Mouse (Mus musculus) heart, embryonic 11.5 days (tissue): ENCODE measurements around the gene Gabra2. TPM values are rescaled to one million over a fixed set of nuclear protein-coding genes. Genes with fewer than 3 reads are reported as not detected.

Experiments used
- ATAC-seq: fragments of 200-750 bp; cut with Nextera tagmentation; replicated peaks from 2 replicates; pipeline ENCODE4 v1.8.0; 2017; ENCODE audit warnings: moderate library complexity; ENCODE audit not compliant: insufficient number of reproducible peaks, low FRiP score, low TSS enrichment
- H3K27ac ChIP-seq: fragments of 300-500 bp; sonication (generic); 2 replicates; pipeline ENCODE4 v1.5.1; 2014; ENCODE audit warnings: mild to moderate bottlenecking, low read depth, low read length
- H3K27me3 ChIP-seq: fragments of 300-500 bp; sonication (generic); 2 replicates; pipeline ENCODE4 v1.6.1; 2014; ENCODE audit warnings: mild to moderate bottlenecking, low read length, mixed read lengths; ENCODE audit not compliant: control insufficient read depth, insufficient read depth
- H3K36me3 ChIP-seq: fragments of 300-500 bp; sonication (generic); 2 replicates; pipeline ENCODE4 v1.6.1; 2014; ENCODE audit warnings: mild to moderate bottlenecking, low read length, moderate library complexity, mixed read lengths; ENCODE audit not compliant: control insufficient read depth, insufficient read depth
- H3K4me1 ChIP-seq: fragments of 300-500 bp; sonication (generic); 2 replicates; pipeline ENCODE4 v1.6.1; 2014; ENCODE audit warnings: low read length; ENCODE audit not compliant: control insufficient read depth, insufficient read depth
- H3K4me2 ChIP-seq: fragments of 300-500 bp; sonication (generic); 2 replicates; pipeline ENCODE4 v1.6.1; 2014; ENCODE audit warnings: mild to moderate bottlenecking, moderate library complexity
- H3K4me3 ChIP-seq: fragments of 300-500 bp; sonication (generic); 2 replicates; pipeline ENCODE4 v1.5.1; 2014; ENCODE audit warnings: low read depth, low read length
- H3K9ac ChIP-seq: fragments of 300-500 bp; sonication (generic); 2 replicates; pipeline ENCODE4 v1.6.1; 2014; ENCODE audit warnings: mild to moderate bottlenecking, low read depth, low read length, moderate library complexity
- H3K9me3 ChIP-seq: fragments of 300-500 bp; sonication (generic); replicated peaks from 2 replicates; pipeline ENCODE4 v1.6.1; 2016; ENCODE audit warnings: low read length; ENCODE audit not compliant: control insufficient read depth
- WGBS: fragments of 180-500 bp; shearing (Covaris S2); extraction: QIAGEN DNeasy Blood & Tissue Kit; methylation state at CpG from one replicate; pipeline ENCODE4 v1.1.7; 2014; ENCODE audit not compliant: insufficient replicate concordance; 5-methylcytosine and 5-hydroxymethylcytosine counted together
- polyA plus RNA-seq: library from polyadenylated mRNA; unstranded; fragments of >200 nt; fragmentation: Nextera tagmentation; extraction: Ambion mirVana; gene quantifications from 2 replicates; pipeline ENCODE4 v1.2.1, GENCODE M21; 2014

Gene Gabra2
- polyA plus RNA-seq, 1 experiment from 2014 or later = 0.30 TPM

- Histone ChIP-seq H3K27ac (no peak overlapping the region), H3K4me1 (no peaks in the 10 kb centered on the region), H3K27me3 (peaks cover 15% of the 10 kb centered on the region; the same call in 1 of the 2 replicates), H3K36me3 (no peaks in the 10 kb centered on the region), H3K4me2 (no peak overlapping the region), H3K4me3 (no peak overlapping the region), H3K9me3 (no peaks in the 10 kb centered on the region), H3K9ac (no peak overlapping the region)
- ATAC-seq = no peak
These were observed 3.2 kb downstream of the Gabra2 start for GRCm38 (mm10) chr5:71092475-71092874.

GRCm38 (mm10) chr5:71091926-71092325 is 3.7 kb downstream of the Gabra2 start:
- Histone ChIP-seq H3K4me2 (no peak overlapping the region), H3K9me3 (no peaks in the 10 kb centered on the region), H3K4me3 (no peak overlapping the region), H3K27me3 (peaks cover 13% of the 10 kb centered on the region; the same call in 1 of the 2 replicates), H3K9ac (no peak overlapping the region), H3K4me1 (no peaks in the 10 kb centered on the region), H3K36me3 (no peaks in the 10 kb centered on the region), H3K27ac (no peak overlapping the region)
- WGBS = 66% methylated on average over 2 of the region's 2 CpGs
- no peak for ATAC-seq

- Histone ChIP-seq H3K9ac (no peak overlapping the region), H3K9me3 (no peaks in the 10 kb centered on the region), H3K27ac (no peak overlapping the region), H3K36me3 (no peaks in the 10 kb centered on the region), H3K4me3 (no peak overlapping the region), H3K4me1 (no peaks in the 10 kb centered on the region), H3K27me3 (no peaks in the 10 kb centered on the region), H3K4me2 (no peak overlapping the region)
- ATAC-seq = no peak
- 78% methylated on average over 5 of the region's 5 CpGs for WGBS
These were observed 16.8 kb downstream of the Gabra2 start for GRCm38 (mm10) chr5:71078861-71079260.

GRCm38 (mm10) chr5:71061696-71062095 is 34.0 kb downstream of the Gabra2 start:
- Histone ChIP-seq H3K4me3 (no peak overlapping the region), H3K9me3 (no peaks in the 10 kb centered on the region), H3K4me1 (no peaks in the 10 kb centered on the region), H3K27me3 (no peaks in the 10 kb centered on the region), H3K27ac (no peak overlapping the region), H3K36me3 (no peaks in the 10 kb centered on the region), H3K9ac (no peak overlapping the region), H3K4me2 (no peak overlapping the region)
- no peak for ATAC-seq
- whole genome bisulfite sequencing = 60% methylated on average over 3 of the region's 3 CpGs

- no peak overlapping the region for H3K4me3 ChIP-seq
- WGBS = 75% methylated on average over 7 of the region's 7 CpGs
- H3K27me3 ChIP-seq = no peaks in the 10 kb centered on the region
These were observed 37.6 kb downstream of the Gabra2 start for GRCm38 (mm10) chr5:71058047-71058446.

GRCm38 (mm10) chr5:71037352-71037751 is 58.3 kb downstream of the Gabra2 start:
- no peaks in the 10 kb centered on the region for H3K4me1 ChIP-seq
- no peaks in the 10 kb centered on the region for H3K36me3 ChIP-seq
- H3K9ac ChIP-seq = no peak overlapping the region
- ATAC-seq = no peak
- H3K27me3 ChIP-seq = no peaks in the 10 kb centered on the region
- H3K27ac ChIP-seq = no peak overlapping the region
- no peaks in the 10 kb centered on the region for H3K9me3 ChIP-seq
- no peak overlapping the region for H3K4me3 ChIP-seq
- H3K4me2 ChIP-seq = no peak overlapping the region
- WGBS = 59% methylated on average over 3 of the region's 3 CpGs

More at GRCm38 (mm10) chr5:71058047-71058446, 37.6 kb downstream of the Gabra2 start:
- Histone ChIP-seq H3K9me3 (no peaks in the 10 kb centered on the region), H3K4me1 (no peaks in the 10 kb centered on the region), H3K36me3 (no peaks in the 10 kb centered on the region), H3K27ac (no peak overlapping the region), H3K4me2 (no peak overlapping the region), H3K9ac (no peak overlapping the region)
- ATAC-seq = no peak

- WGBS = 63% methylated on average over 4 of the region's 4 CpGs
- Histone ChIP-seq H3K27me3 (no peaks in the 10 kb centered on the region), H3K4me1 (no peaks in the 10 kb centered on the region), H3K4me2 (no peak overlapping the region), H3K27ac (no peak overlapping the region), H3K4me3 (no peak overlapping the region), H3K36me3 (no peaks in the 10 kb centered on the region), H3K9me3 (no peaks in the 10 kb centered on the region), H3K9ac (no peak overlapping the region)
- no peak for ATAC-seq
These were observed 69.7 kb downstream of the Gabra2 start for GRCm38 (mm10) chr5:71025956-71026355.

GRCm38 (mm10) chr5:71011751-71012150 is 83.9 kb downstream of the Gabra2 start:
- Histone ChIP-seq H3K9me3 (no peaks in the 10 kb centered on the region), H3K36me3 (no peaks in the 10 kb centered on the region), H3K9ac (no peak overlapping the region), H3K27ac (no peak overlapping the region), H3K4me3 (no peak overlapping the region), H3K27me3 (no peaks in the 10 kb centered on the region), H3K4me2 (no peak overlapping the region), H3K4me1 (no peaks in the 10 kb centered on the region)
- 71% methylated on average over 2 of the region's 2 CpGs for WGBS
- ATAC-seq = no peak

GRCm38 (mm10) chr5:71011271-71011670 is 84.4 kb downstream of the Gabra2 start:
- no peaks in the 10 kb centered on the region for H3K36me3 ChIP-seq
- 68% methylated on average over 2 of the region's 2 CpGs for WGBS
- H3K27ac ChIP-seq = no peak overlapping the region
- H3K4me3 ChIP-seq = no peak overlapping the region
- no peak overlapping the region for H3K9ac ChIP-seq
- H3K4me1 ChIP-seq = no peaks in the 10 kb centered on the region
- no peaks in the 10 kb centered on the region for H3K9me3 ChIP-seq
- no peak overlapping the region for H3K4me2 ChIP-seq
- no peak for ATAC-seq
- no peaks in the 10 kb centered on the region for H3K27me3 ChIP-seq
